Mouse (Mus musculus) frontal cortex, postnatal 36 days (tissue): ENCODE measurements around the gene Phgr1.

ENCODE experiments used
- DNase-seq, 2 experiments: peaks; one replicate each; pipeline ENCODE4 v3.0.0; 2022; ENCODE audit warnings: low spot score in 2 of 2

Phgr1 gene

GRCm38 (mm10) chr2:118822800-118823199 lies 50.2 kb downstream of the Phgr1 start:
- DNase-seq: no peak

- DNase-seq: no peak
Observed at GRCm38 (mm10) chr2:118824396-118824795, 51.8 kb downstream of the Phgr1 start.
